Mouse (Mus musculus) heart, postnatal 25 days (tissue): Measurements from ENCODE around the gene Ttc33. TPM values are rescaled to one million over a fixed set of nuclear protein-coding genes. Genes with fewer than 3 reads are reported as not detected.
"Not testable (repeated sequence)": the region's sequence is repeated elsewhere in the genome, so short reads cannot be mapped to it uniquely, and the experiment has no call there.

Experiments
- DNase-seq: peaks from one replicate; pipeline ENCODE4 v3.0.0; 2022; ENCODE audit warnings: low spot score
- intact Hi-C: fragments of 180-260 bp; cut with DNase I; formaldehyde crosslinking; loops from one replicate; pipeline ENCODE4 v1.15.1; 2025
- total RNA-seq, 2 experiments: library from RNA; stranded (reverse); gene quantifications; 2 replicates each; pipeline ENCODE4 v1.2.3; 2021

The Ttc33 gene
- total RNA-seq, 2 experiments from 2014 or later, result 32.6 to 39.5 TPM

DNA sequence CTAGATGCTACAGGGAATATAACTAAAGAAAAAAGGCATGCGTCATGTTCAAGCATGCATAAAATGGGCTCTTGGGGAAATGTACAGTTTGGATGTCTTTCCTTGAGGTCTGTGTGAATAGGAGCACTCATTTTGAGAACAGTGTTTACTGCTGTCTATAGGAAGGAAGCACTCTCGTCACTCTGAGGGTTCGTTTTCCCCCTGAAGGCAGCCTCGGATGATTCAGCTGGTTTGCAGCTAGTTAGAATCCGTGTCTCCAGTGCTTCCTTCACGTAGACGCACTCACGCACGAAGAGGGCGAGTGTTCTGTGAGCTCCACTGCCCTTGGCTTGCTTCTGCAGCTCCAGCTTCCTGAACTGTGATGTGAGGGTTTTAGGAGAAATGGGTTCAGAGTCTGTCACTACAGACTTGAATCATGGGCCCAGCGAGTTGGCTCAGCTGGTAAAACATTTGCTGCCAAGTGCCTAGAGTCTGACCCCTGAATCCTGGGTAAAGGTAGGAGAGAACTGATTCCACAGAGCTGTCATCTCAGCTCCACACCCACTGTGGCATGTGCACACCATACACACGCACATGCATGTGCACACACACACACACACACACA, 12.0 kb upstream of the Ttc33 start:
- DNase-seq, result no peak
- intact Hi-C loops, result no loop called here

GRCm38 (mm10) chr15:5184668-5185330, 526 bp upstream of the Ttc33 start:
- intact Hi-C loops, result loop anchor here (5.0 kb wide), 1 partner anchor 37 kb away; no protein-coding TSS in a partner anchor

GRCm38 (mm10) chr15:5186293-5186675, 959 bp downstream of the Ttc33 start:
- intact Hi-C loops, result no loop called here
- no peak for DNase-seq

More at GRCm38 (mm10) chr15:5184668-5185330, 526 bp upstream of the Ttc33 start:
- no peak for DNase-seq

GRCm38 (mm10) chr15:5187116-5187515, 1.8 kb downstream of the Ttc33 start:
- DNase-seq, result no peak
- intact Hi-C loops, result no loop called here

DNA sequence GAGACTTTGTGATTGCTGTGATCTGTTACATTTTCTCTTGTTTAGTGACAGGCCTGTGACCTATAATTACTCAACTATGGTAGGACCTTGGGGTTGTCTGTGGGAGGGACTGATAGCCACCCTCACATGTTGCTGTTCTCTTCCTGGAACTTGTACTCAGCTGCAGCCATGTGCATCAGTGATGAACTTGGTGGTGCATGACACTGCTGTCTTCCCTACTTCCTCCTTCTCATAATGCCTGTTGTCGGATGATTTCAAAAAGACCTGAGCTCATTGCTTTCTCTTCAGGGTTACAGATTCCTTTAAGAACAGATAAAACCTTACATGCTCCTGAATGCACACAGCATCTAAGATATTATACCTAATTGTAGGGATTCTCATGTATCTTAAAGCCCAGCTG, 2.7 kb downstream of the Ttc33 start:
- intact Hi-C loops, result no loop called here
- DNase-seq, result no peak

GRCm38 (mm10) chr15:5189504-5190093, 4.3 kb downstream of the Ttc33 start:
- DNase-seq, result no peak
- intact Hi-C loops, result loop anchor here (5.0 kb wide), 1 partner anchor 893 kb away; no protein-coding TSS in a partner anchor

DNA sequence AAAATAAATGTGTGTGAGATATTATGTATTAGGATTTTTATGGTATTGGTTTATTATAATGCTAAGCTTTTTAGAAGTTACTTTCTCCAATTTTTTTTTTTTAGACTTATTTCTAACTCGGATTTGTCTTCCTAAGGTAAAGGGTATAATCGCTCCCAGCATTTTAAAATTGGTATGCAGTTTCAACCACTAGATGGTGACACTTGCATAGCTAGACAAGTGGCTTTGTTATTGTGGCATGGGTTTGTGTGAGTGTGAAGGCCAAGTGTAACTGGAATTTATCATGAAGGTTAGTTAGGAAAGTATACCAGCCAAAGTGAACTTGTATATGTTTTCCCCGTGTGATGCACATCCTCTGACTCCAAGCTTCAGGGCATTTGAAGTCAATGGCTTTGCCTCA, 8.5 kb downstream of the Ttc33 start:
- DNase-seq, result no peak
- intact Hi-C loops, result loop anchor here (5.0 kb wide), 1 partner anchor 888 kb away; no protein-coding TSS in a partner anchor

DNA sequence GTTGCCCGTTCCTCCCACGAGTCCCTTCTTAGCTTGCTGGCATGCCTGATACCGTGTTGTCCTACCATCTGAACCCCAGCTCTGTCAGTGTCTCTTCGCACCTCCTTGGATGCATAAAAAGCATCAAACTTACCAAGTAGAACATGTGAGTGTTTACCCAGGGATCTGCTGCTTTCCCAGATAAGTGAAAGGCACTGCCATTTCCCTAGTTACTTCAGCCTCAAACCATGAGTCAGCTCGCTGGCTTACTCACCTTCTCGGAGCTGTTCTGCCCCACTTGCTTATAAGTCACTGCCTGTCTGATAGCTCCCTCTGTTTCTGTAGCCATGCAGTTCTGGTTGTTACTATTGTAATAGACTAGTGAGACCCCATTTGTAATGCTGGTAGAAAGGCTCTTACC, 9.1 kb downstream of the Ttc33 start:
- intact Hi-C loops, result loop anchor here (5.0 kb wide), 1 partner anchor 888 kb away; no protein-coding TSS in a partner anchor
- DNase-seq, result no peak

DNA sequence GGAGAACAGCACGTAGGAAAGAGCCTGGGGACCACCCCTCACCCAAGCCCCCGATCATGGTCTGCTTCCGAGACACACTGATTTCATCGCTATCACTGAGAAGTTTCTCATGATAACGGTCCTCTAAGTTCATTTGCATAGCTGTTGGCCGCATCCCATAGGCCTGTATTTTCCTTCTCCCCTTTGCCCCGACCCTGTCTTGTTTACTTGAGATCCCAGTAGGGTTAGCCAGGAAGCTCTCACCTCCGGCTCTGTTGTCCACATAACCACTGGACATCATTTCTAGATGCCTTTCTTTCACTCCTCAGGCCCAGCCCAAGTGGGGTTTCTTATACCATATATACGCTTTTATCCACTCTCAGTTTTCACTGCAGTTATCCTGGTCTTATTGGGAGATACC, 9.6 kb downstream of the Ttc33 start:
- DNase-seq, result no peak
- intact Hi-C loops, result loop anchor here (5.0 kb wide), 1 partner anchor 887 kb away; no protein-coding TSS in a partner anchor

GRCm38 (mm10) chr15:5195987-5196514, 10.7 kb downstream of the Ttc33 start:
- intact Hi-C loops, result no loop called here
- no peak for DNase-seq

GRCm38 (mm10) chr15:5196691-5197090, 11.4 kb downstream of the Ttc33 start:
- DNase-seq, result no peak

GRCm38 (mm10) chr15:5205222-5205621, 19.9 kb downstream of the Ttc33 start:
- intact Hi-C loops, result no loop called here
- DNase-seq, result no peak

More at GRCm38 (mm10) chr15:5196691-5197090, 11.4 kb downstream of the Ttc33 start:
- intact Hi-C loops, result no loop called here

- DNase-seq, result no peak
- intact Hi-C loops, result no loop called here
Observed at GRCm38 (mm10) chr15:5209116-5209515, 23.8 kb downstream of the Ttc33 start.

GRCm38 (mm10) chr15:5220491-5220890, 35.2 kb downstream of the Ttc33 start:
- DNase-seq, result no peak
- intact Hi-C loops, result no loop called here

- intact Hi-C loops, DNase-seq: not testable (repeated sequence)
Observed at GRCm38 (mm10) chr15:5230746-5231145, 45.4 kb downstream of the Ttc33 start.

DNA sequence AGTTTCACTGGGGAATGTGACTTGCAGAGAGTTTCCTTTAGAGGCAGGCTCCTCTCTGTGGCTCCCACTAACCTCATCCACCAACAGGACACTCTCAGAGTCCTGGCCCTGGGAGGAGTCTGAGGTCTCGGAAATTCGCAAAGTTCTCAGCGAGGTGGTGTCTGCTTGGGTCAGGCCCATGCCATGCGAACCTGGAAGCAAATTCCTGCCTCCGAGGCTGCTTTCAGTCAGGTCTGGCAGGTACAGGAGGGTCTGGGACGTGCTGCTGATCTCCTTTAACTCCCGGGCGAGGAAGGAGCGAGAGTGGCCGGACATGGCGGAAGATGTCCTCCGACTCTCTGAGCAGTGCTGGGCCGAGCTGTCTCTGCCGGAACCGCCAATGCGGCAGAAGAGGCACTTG, 49.3 kb downstream of the Ttc33 start:
- DNase-seq, result no peak
- intact Hi-C loops, result loop anchor here (5.0 kb wide), 1 partner anchor 1328 kb away; no protein-coding TSS in a partner anchor

GRCm38 (mm10) chr15:5235527-5235926, 50.2 kb downstream of the Ttc33 start:
- no peak for DNase-seq
- intact Hi-C loops, result loop anchor here (5.0 kb wide), 1 partner anchor 1327 kb away; no protein-coding TSS in a partner anchor

GRCm38 (mm10) chr15:5236538-5236937, 51.2 kb downstream of the Ttc33 start:
- DNase-seq, result no peak
- intact Hi-C loops, result loop anchor here (1.0 to 5.0 kb wide), 4 partner anchors 679 to 1326 kb away; no protein-coding TSS in a partner anchor

DNA sequence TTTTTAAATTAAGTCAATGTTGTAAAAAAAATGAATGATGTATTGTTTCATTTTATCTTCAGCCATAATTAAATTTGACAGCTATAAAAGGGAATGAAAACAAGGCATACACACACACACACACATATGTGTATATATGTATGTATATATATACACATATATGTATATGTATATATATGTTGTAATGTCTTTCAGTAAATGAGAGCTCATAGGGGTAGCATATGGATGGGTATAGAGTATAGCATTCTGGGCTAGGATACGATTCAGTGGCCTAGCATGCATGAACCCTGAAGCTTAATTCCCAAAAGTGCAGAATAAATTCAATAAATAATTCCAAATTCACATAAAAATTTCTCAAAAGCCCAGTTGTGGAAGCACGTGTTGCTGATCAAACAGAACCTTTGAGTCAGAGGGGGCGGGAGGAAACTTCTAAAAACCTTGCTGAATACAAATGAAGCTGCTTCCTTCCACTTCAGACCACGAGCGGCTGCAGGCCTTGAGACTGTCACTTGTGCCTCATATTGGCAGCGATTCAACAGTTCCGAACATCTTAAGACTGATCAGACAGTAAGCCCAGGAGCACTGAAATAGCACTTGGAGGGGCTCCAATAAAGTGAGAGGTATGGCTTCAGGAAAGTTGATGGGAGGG, 51.8 kb downstream of the Ttc33 start:
- intact Hi-C loops, result loop anchor here (2.0 to 5.0 kb wide), 3 partner anchors 844 to 1325 kb away; no protein-coding TSS in a partner anchor
- no peak for DNase-seq

DNA sequence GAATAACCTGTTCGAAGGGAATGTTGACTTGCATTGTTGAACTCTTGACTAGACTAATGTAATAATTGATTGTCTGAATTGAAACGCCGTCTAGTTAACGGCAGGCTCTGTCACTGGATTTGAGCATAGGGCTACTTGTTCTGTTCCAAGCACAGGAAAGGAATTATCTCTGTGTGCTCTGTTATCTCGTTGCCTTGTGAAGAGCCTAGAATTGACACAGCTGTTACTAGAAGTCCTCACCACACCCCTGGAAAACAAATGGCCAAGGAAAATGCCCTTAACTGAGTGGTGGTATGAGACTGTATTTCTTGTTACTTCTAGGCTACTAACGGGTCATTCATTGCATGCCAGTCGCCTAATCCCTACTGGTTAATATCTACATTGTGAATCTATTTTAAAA, 52.7 kb downstream of the Ttc33 start:
- intact Hi-C loops, result loop anchor here (5.0 kb wide), 1 partner anchor 1324 kb away; no protein-coding TSS in a partner anchor
- no peak for DNase-seq
